Mouse (Mus musculus) thymus, postnatal 25 days (tissue): ENCODE results near the gene Agtr1b.

Experiments used
- DNase-seq: peaks from one replicate; pipeline ENCODE4 v3.0.0; 2022

Agtr1b gene

DNA sequence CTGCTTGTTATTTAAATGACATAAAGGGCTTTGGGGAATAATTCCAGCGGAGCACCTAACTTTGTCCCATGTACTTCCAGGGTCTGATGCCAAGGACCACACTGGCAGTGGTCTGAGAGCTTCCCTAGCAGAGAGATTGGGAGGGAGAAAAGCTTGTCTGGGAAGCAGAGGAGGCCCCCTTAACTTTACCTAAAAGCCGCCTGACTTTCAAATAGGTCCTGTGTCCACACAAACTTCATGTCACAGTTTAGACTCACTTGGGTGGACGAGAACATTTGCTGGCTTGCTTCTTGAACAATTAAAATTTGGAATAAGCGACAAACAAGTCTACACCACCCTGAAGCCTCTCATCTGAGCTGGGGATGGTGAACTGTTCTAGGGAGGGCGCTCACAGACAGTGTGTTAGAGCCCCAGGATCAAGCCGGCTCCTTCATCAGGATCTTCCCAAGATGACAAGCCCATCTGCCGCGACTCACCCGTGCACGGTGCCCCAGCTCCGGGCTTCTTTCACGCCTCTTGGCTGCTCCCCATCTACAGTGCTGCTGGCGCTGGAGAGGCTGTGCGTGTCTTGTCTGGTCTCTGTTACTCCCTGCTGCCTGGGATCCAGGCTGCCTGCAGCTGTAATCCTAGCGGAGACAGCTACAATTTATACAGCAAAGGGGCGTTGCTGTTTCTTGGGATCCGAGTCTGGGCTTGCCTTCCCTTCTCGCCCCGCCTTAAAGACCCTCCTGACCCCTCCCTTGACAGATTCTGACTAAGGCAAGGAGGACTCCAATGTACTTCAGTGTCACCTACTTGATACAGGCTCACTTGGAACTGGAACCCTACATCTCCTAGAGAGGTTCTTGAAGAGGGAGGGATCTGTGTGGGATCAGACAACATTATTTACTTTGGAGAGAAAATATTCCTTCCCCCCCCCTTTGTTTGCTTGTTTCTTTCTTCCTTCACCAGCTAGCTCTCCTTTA lies at the start of gene Agtr1b:
Gene Agtr1b, minus strand, starts transcription at position 620 of the 965 bp plus-strand sequence.
- no peak for DNase-seq

DNA sequence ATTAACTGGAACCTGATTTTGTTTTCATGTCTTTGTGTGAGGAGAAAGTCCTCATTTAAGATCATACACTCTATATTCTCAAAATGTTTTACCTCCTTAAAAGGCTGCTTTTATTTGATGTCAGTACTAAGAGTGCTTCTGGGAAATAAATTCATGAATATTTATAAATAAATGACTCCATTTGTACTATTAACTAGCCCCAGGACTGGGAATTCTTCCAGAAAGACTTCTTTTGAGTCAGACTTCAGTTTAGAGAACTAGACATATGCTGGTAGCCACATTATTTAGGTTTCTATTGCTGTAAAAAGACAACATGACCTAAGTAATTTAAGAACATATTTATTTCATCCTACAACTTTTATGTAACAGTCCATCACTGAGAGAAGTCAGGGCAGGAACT lies 13.4 kb downstream of the Agtr1b start:
- DNase-seq = no peak

- no peak for DNase-seq
These were observed 18.8 kb downstream of the Agtr1b start for GRCm38 (mm10) chr3:20348206-20348605.

DNA sequence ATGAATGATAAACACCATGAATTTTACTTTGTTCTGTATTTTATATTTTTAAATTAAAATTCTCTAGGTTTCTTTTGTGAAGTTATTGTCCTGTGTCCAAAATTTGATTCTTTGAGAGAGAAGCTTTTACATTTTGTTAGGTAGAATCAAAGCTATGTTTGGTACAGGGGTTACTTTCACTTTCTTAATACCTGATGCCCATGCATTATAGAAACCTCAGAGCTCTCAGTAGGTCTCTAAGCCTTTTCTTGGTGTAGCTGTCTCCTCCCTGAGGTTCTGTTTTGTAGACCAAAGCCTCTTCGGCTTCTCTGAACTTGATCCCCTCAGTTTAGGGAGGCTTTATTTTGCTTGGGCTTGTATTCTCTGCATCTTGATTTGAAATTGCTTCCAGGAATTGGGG lies 26.6 kb downstream of the Agtr1b start:
- DNase-seq = no peak

DNA sequence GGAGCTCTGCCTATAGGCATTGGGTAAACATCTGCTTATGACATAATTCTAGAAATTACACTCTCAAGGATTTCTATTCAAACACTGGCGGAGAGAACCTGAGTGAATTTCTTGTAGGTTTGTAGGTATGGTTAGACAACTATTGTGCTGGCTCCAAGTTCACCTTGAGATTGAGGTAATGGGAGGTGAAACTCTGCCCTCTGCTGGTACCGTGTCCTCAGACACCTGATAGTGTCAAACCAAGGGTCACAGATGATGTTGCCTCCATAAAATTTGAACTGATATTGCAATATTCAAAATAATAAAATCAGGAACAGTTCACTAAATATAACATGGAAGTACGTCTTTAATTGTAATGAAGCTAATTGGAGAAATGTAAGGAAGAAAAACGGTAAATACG lies 32.3 kb downstream of the Agtr1b start:
- peak; percentile 34 for DNase-seq

DNA sequence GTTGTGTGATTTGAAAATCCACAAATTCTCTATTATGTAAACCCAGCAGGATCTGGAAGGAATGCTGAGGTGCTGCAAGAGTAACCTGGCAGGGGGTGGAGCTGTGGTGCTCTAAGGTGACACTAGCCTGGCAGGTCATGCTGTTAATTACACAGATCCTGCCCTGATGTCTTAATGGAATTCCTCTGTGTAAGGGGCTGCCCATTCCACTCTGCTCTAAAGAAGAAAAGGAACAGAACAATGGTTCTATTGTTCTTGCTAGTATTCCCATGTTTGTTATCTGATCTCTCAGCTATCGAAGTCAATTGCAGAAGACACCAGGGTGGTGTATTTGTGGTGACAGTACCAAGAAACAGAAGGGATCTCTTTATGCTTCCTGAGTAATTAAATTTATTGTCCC lies 49.7 kb downstream of the Agtr1b start:
- DNase-seq = no peak

GRCm38 (mm10) chr3:20309142-20309541 lies 57.8 kb downstream of the Agtr1b start:
- no peak for DNase-seq

- DNase-seq = no peak
These were observed 59.7 kb downstream of the Agtr1b start for GRCm38 (mm10) chr3:20307256-20307655.

DNA sequence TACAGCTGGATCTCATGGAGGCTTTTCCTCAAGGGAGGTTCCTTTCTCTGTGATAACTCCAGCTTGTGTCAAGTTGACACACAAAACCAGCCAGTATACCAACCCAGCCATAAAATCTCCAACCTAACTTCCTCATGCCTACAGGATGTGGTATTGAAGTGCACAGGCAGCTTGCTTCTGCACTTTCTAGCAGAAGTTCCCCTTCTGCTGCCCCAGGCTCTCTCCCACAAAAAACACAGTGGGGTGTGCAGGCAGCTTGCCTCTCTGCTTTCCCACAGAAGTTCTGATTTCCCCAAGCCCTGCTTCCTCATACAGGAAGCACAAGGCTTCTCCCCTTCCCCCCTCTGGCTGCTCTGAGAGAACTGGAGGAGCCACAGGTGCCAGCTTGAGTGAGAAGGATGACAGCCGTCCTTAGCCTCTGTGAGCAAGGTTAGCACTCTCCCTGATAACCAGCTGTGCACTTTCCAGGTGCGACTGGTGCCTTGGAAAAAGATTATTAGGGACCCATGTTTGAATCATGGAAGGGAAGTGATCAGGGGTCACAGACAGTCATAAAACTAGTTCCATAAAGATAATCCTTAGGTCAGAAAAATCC lies 62.1 kb downstream of the Agtr1b start:
- DNase-seq = peak; percentile 21

DNA sequence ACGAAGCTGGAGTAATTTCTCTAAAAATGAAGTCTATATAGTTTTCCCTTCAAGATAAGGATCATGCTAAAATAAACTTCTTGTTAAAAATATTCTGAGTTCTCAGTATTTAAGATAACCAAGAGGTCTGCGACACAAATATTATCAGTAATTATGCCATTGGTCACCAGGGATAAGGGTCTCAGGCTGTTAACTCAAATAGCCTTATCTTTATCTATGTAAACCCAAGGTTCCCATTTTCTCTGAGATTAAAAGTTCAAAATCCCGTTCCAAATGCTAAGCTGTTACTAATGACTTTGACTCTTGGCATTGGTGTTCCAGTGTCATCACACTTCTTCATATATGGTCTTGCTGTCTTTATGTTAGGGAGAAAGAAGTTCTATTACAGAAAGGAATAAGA lies 71.4 kb downstream of the Agtr1b start:
- DNase-seq = no peak

DNA sequence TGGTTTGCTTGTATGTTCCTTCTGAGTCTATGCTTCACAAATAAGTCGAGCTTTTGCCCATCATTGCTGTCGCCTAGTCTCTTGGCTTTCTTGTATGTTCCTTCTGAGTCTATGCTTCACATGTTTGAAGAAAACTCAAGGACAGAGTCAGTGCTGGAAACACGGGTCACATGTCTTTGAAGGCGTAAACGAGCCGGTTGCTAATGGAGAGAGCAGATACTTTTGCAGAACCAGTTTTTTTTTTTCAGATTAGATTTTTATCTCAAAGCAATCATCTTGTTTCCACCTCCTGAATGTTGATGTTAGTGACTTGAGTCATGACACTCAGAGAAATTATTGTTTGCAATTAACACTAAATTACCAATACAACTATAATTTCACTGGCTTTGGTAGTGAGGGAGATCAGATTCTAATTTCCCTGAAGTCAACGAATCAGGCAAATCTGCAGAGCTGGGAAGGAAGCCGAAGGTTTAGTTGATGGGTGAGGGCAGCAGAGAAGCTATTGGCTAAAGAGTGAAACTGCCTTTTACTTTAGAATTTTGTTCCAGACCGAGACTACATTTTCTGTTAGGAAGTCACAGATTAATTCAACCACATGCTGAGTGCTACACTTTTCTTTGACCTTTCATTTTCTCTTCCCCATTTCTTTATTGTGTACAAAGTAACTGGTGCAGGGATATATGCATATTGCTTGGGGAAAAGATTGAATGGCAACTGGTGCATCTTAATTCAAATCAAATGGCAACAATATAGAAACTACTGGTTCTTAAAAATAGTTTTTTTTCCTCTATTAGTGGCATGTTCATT lies 72.2 kb downstream of the Agtr1b start:
- no peak for DNase-seq

DNA sequence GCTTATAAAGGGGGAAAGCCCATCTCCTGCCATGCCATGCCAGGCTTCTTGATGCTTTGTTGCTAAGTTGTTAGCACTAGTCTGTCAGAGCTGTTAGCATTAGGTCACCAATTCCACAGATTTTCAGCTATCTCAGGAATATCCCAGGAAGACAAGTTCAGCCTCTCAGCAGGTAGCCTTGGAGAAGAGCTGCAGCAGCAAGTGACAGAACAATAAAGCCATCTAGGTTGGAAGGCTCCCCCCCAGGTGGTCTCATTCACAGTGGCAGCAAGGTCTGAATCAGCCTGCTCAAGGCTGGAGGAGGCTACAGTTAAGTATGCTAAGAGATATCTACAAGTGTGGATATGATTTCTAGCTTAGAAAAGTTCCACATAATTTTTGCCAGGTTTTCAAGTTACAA lies 75.6 kb downstream of the Agtr1b start:
- no peak for DNase-seq

GRCm38 (mm10) chr3:20288761-20289160 lies 78.2 kb downstream of the Agtr1b start:
- no peak for DNase-seq

- no peak for DNase-seq
These were observed 85.2 kb downstream of the Agtr1b start for GRCm38 (mm10) chr3:20281796-20282195.

GRCm38 (mm10) chr3:20275633-20276032 lies 91.3 kb downstream of the Agtr1b start, which contains the start of gene Cpb1:
Cpb1 (minus strand) TSS chr3:20275733.
- DNase-seq = no peak
